Mouse (Mus musculus) neural tube, embryonic 14.5 days (tissue): ENCODE measurements at regions not wholly inside any gene's neighbourhood (a gene's known extent, or its start where the extent isn't known, plus 50 kb on each side); places are given as distances from the start of the nearest gene placed in this dataset.

ENCODE experiments used
- ATAC-seq: fragments of 200-750 bp; cut with Nextera tagmentation; 2 replicates; pipeline ENCODE4 v1.8.0; 2017; ENCODE audit warnings: low read depth, mild to moderate bottlenecking, moderate TSS enrichment, moderate library complexity
- H3K27ac ChIP-seq: fragments of 300-500 bp; sonication (generic); 2 replicates; pipeline ENCODE4 v1.5.1; 2014; ENCODE audit warnings: low read depth, mild to moderate bottlenecking, control low read depth, low read length, moderate library complexity, mixed read lengths
- H3K27me3 ChIP-seq: fragments of 300-500 bp; sonication (generic); 2 replicates; pipeline ENCODE4 v1.6.1; 2014; ENCODE audit warnings: low read length; ENCODE audit not compliant: control insufficient read depth, insufficient read depth
- H3K36me3 ChIP-seq: fragments of 300-500 bp; sonication (generic); 2 replicates; pipeline ENCODE4 v1.6.1; 2014; ENCODE audit warnings: low read length, mixed read lengths; ENCODE audit not compliant: control insufficient read depth, insufficient read depth
- H3K4me1 ChIP-seq: fragments of 300-500 bp; sonication (generic); 2 replicates; pipeline ENCODE4 v1.6.1; 2014; ENCODE audit warnings: low read length; ENCODE audit not compliant: control insufficient read depth, insufficient read depth
- H3K4me2 ChIP-seq: fragments of 300-500 bp; sonication (generic); 2 replicates; pipeline ENCODE4 v1.6.1; 2014; ENCODE audit warnings: mild to moderate bottlenecking, low read depth, low read length, control low read depth
- H3K4me3 ChIP-seq: fragments of 300-500 bp; sonication (generic); 2 replicates; pipeline ENCODE4 v1.5.1; 2014; ENCODE audit warnings: low read depth, low read length, control low read depth, mixed read lengths
- H3K9ac ChIP-seq: fragments of 300-500 bp; sonication (generic); replicated peaks from 2 replicates; pipeline ENCODE4 v1.6.1; 2014; ENCODE audit warnings: low read depth, mild to moderate bottlenecking, control low read depth, low read length, mixed read lengths
- H3K9me3 ChIP-seq: fragments of 300-500 bp; sonication (generic); 2 replicates; pipeline ENCODE4 v1.6.1; 2016; ENCODE audit warnings: low read length; ENCODE audit not compliant: control insufficient read depth
- WGBS: fragments of 180-500 bp; shearing (Covaris S2); extraction: QIAGEN DNeasy Blood & Tissue Kit; methylation state at CpG from one replicate; pipeline ENCODE4 v1.1.7; 2014; 5-methylcytosine and 5-hydroxymethylcytosine counted together

GRCm38 (mm10) chr17:67544410-67544809 is 88.1 kb downstream of the Lrrc30 start:
- no peak overlapping the region for H3K27ac ChIP-seq
- H3K9me3 ChIP-seq = no peaks in the 10 kb centered on the region
- no peak for ATAC-seq
- peaks cover 4% of the 10 kb centered on the region; the same call in 1 of the 2 replicates for H3K4me1 ChIP-seq
- H3K36me3 ChIP-seq = no peaks in the 10 kb centered on the region
- H3K4me2 ChIP-seq = no peak overlapping the region
- H3K9ac ChIP-seq = no peak overlapping the region
- H3K27me3 ChIP-seq = no peaks in the 10 kb centered on the region
- no peak overlapping the region for H3K4me3 ChIP-seq
- WGBS = 88% methylated on average over 7 of the region's 7 CpGs

GRCm38 (mm10) chr17:67532331-67532730 is 100.2 kb downstream of the Lrrc30 start:
- H3K4me1 ChIP-seq = no peaks in the 10 kb centered on the region
- no peak overlapping the region for H3K4me2 ChIP-seq
- ATAC-seq = no peak
- H3K27me3 ChIP-seq = no peaks in the 10 kb centered on the region
- H3K4me3 ChIP-seq = no peak overlapping the region
- H3K9me3 ChIP-seq = no peaks in the 10 kb centered on the region
- no peak overlapping the region for H3K27ac ChIP-seq
- no peak overlapping the region for H3K9ac ChIP-seq
- H3K36me3 ChIP-seq = no peaks in the 10 kb centered on the region

DNA sequence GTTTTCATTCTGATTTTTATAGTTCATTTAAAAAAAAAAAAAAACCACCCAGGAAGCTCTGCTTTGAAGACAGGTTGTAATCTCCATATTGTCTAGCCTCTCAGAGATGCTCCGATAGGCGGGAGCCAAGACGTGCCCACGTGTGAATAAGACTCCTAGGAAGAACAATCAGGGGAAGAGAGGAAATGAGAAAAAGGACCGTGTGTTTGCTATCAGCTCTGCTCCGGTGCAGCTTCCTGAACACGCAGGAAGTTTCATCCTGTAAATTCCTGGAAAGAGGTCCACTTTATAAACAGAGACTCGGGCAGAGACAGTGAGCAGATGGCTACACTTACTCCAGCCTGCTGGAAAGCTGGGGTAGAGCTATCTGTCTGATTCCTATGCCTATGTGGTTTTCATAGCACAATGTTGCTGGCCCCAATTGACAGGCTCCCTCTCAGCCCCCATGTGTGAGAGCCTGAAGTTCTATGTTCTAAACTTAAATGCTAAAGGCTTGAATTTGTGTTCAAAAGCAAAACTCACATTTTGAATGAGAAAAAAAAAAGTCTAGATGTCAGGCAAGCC is 111.6 kb downstream of the Lrrc30 start:
- no peak overlapping the region for H3K4me3 ChIP-seq
- 79% methylated on average over 8 of the region's 8 CpGs for WGBS

GRCm38 (mm10) chr17:67515601-67516147 is 116.8 kb downstream of the Lrrc30 start:
- 60% methylated on average over 7 of the region's 7 CpGs for WGBS
- Histone ChIP-seq H3K27me3 (no peaks in the 10 kb centered on the region), H3K4me1 (no peaks in the 10 kb centered on the region), H3K36me3 (no peaks in the 10 kb centered on the region), H3K27ac (no peak overlapping the region), H3K9me3 (no peaks in the 10 kb centered on the region), H3K9ac (no peak overlapping the region), H3K4me3 (no peak overlapping the region), H3K4me2 (no peak overlapping the region)
- ATAC-seq = peak; percentile 51; the same call in 1 of the 2 replicates

More for the DNA sequence above, 111.6 kb downstream of the Lrrc30 start:
- Histone ChIP-seq H3K27me3 (no peaks in the 10 kb centered on the region), H3K4me2 (no peak overlapping the region), H3K27ac (no peak overlapping the region), H3K4me1 (no peaks in the 10 kb centered on the region), H3K9me3 (no peaks in the 10 kb centered on the region), H3K36me3 (no peaks in the 10 kb centered on the region), H3K9ac (no peak overlapping the region)
- no peak for ATAC-seq

- Histone ChIP-seq H3K36me3 (no peaks in the 10 kb centered on the region), H3K4me1 (no peaks in the 10 kb centered on the region), H3K9me3 (no peaks in the 10 kb centered on the region), H3K4me2 (no peak overlapping the region), H3K4me3 (no peak overlapping the region), H3K27me3 (no peaks in the 10 kb centered on the region), H3K9ac (no peak overlapping the region), H3K27ac (no peak overlapping the region)
- 84% methylated on average over 9 of the region's 9 CpGs for WGBS
- no peak for ATAC-seq
These were observed 117.9 kb downstream of the Lrrc30 start for GRCm38 (mm10) chr17:67514387-67515241.

GRCm38 (mm10) chr17:67512699-67513450 is 119.6 kb downstream of the Lrrc30 start:
- H3K27ac ChIP-seq = no peak overlapping the region
- WGBS = 71% methylated on average over 6 of the region's 6 CpGs

DNA sequence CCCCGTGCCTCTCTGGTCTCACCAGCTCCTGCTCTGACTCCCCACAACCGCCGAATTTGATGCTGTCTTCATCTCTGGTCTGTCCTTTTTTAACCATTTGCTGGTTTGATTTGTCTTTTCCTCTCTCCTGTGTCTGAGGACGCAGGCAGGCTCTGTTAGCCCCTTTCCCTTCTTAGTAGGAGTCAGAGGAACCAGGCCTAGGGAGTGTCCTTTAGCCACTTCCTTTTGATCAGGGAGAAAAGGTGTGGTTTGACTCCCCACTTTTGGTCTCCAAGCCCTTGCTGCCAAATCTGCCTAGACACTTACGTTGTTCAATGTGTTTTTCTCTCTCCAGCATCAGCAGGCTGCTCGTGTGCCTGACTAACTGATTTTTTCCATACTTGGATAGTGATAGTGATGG is 120.5 kb downstream of the Lrrc30 start:
- ATAC-seq = no peak
- no peak overlapping the region for H3K27ac ChIP-seq

More at GRCm38 (mm10) chr17:67512699-67513450, 119.6 kb downstream of the Lrrc30 start:
- H3K4me3 ChIP-seq = no peak overlapping the region
- ATAC-seq = no peak
- H3K9me3 ChIP-seq = no peaks in the 10 kb centered on the region
- no peak overlapping the region for H3K9ac ChIP-seq
- no peaks in the 10 kb centered on the region for H3K27me3 ChIP-seq
- no peaks in the 10 kb centered on the region for H3K36me3 ChIP-seq
- no peak overlapping the region for H3K4me2 ChIP-seq
- H3K4me1 ChIP-seq = no peaks in the 10 kb centered on the region

DNA sequence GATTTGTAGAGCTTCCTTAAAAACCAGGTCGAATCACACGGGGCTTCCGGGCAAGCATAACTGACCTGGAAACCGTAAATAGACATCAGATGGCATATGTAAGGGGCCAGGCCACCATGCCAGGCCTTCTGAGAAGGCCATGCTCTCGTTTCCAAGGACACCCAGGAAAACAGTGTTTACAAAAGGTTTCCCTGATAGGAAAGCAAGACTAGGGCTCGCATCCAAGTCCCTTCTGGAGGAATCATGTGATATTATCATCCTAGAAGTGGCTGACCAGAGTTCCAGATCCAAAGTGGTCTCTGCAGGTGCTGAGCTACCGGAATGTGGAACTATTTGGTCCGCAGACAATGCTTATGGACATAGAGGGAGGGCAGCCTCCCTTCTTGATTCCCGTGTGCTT is 122.6 kb downstream of the Lrrc30 start:
- no peak overlapping the region for H3K4me2 ChIP-seq
- no peaks in the 10 kb centered on the region for H3K36me3 ChIP-seq
- no peak overlapping the region for H3K9ac ChIP-seq
- H3K27me3 ChIP-seq = no peaks in the 10 kb centered on the region
- H3K9me3 ChIP-seq = no peaks in the 10 kb centered on the region
- no peak overlapping the region for H3K27ac ChIP-seq
- WGBS = 86% methylated on average over 9 of the region's 9 CpGs
- H3K4me3 ChIP-seq = no peak overlapping the region
- no peaks in the 10 kb centered on the region for H3K4me1 ChIP-seq
- ATAC-seq = no peak

More for the DNA sequence above, 120.5 kb downstream of the Lrrc30 start:
- Histone ChIP-seq H3K9me3 (no peaks in the 10 kb centered on the region), H3K4me1 (no peaks in the 10 kb centered on the region), H3K4me3 (no peak overlapping the region), H3K36me3 (no peaks in the 10 kb centered on the region), H3K9ac (no peak overlapping the region), H3K4me2 (no peak overlapping the region), H3K27me3 (no peaks in the 10 kb centered on the region)
- WGBS = 86% methylated on average over 6 of the region's 6 CpGs
